Mouse (Mus musculus) megakaryocyte, adult 5-6 weeks (primary cell): ENCODE data around the gene Col4a4. TPM values are rescaled to one million over a fixed set of nuclear protein-coding genes. Genes with fewer than 3 reads are reported as not detected.
A peak's percentile ranks its signal among the peaks of the same experiment; 100 is the strongest.

Experiments
- ATAC-seq: 2 replicates; pipeline ENCODE4 v1.8.0; 2016; ENCODE audit warnings: mild to moderate bottlenecking, inconsistent platforms; ENCODE audit not compliant: poor library complexity, severe bottlenecking
- total RNA-seq, 2 experiments: library from RNA; stranded (forward) in 1 of 2; stranded (reverse) in 1 of 2; fragments of 153-499, 151-499 nt in 1 of 2; fragments of 221-1000, 200-1000 nt in 1 of 2; gene quantifications; 2 replicates each; pipeline versions ENCODE4 v1.2.3 to v1.2.4; 2015 to 2017

Col4a4 gene
- total RNA-seq, 2 experiments from 2014 or later: not detected

- no peak for ATAC-seq
These were observed 8.3 kb downstream of the Col4a4 start for GRCm38 (mm10) chr1:82578320-82578719.

- ATAC-seq: no peak
These were observed 8.7 kb downstream of the Col4a4 start for GRCm38 (mm10) chr1:82577915-82578314.

GRCm38 (mm10) chr1:82577339-82577738 is 9.3 kb downstream of the Col4a4 start:
- no peak for ATAC-seq

GRCm38 (mm10) chr1:82576182-82576581 is 10.5 kb downstream of the Col4a4 start:
- ATAC-seq: no peak

GRCm38 (mm10) chr1:82575681-82576080 is 11.0 kb downstream of the Col4a4 start:
- ATAC-seq: no peak

GRCm38 (mm10) chr1:82571758-82572157 is 14.9 kb downstream of the Col4a4 start:
- ATAC-seq: no peak

GRCm38 (mm10) chr1:82569405-82569804 is 17.2 kb downstream of the Col4a4 start:
- ATAC-seq: no peak

- ATAC-seq: no peak
These were observed 26.4 kb downstream of the Col4a4 start for GRCm38 (mm10) chr1:82560223-82560622.

GRCm38 (mm10) chr1:82554889-82555288 is 31.8 kb downstream of the Col4a4 start:
- no peak for ATAC-seq

- ATAC-seq: peak; percentile 49
These were observed 32.2 kb downstream of the Col4a4 start for GRCm38 (mm10) chr1:82554443-82554850.

GRCm38 (mm10) chr1:82545199-82545960 is 41.3 kb downstream of the Col4a4 start:
- no peak for ATAC-seq

GRCm38 (mm10) chr1:82544419-82545185 is 42.0 kb downstream of the Col4a4 start:
- no peak for ATAC-seq

GRCm38 (mm10) chr1:82543934-82544333 is 42.7 kb downstream of the Col4a4 start:
- ATAC-seq: no peak

GRCm38 (mm10) chr1:82540056-82540455 is 46.6 kb downstream of the Col4a4 start:
- ATAC-seq: no peak

- ATAC-seq: no peak
These were observed 48.8 kb downstream of the Col4a4 start for GRCm38 (mm10) chr1:82537848-82538247.

- ATAC-seq: no peak
These were observed 50.0 kb downstream of the Col4a4 start for GRCm38 (mm10) chr1:82536515-82537174.

- ATAC-seq: no peak
These were observed 58.7 kb downstream of the Col4a4 start for GRCm38 (mm10) chr1:82527931-82528330.

- ATAC-seq: no peak
These were observed 94.7 kb downstream of the Col4a4 start for GRCm38 (mm10) chr1:82491954-82492353.

GRCm38 (mm10) chr1:82486371-82486770 is 100.3 kb downstream of the Col4a4 start:
- no peak for ATAC-seq

- no peak for ATAC-seq
These were observed 104.3 kb downstream of the Col4a4 start for GRCm38 (mm10) chr1:82482371-82482770.

- ATAC-seq: no peak
These were observed 106.8 kb downstream of the Col4a4 start for GRCm38 (mm10) chr1:82479696-82480487.
